In genomic region chr5:117898055-117898806, GRCm38 (mm10) we compare ENCODE assay signal across 11 mouse cellular contexts.
A peak's percentile ranks its signal among the peaks of the same experiment; 100 is the strongest.
DNase-seq lines count a peak whose midpoint lies in the region; ATAC-seq and TF ChIP-seq lines count a peak whose summit lies in the region.
"Had no signal": no experiment of that assay in that cellular context is flagged by ENCODE, and none has a peak within 500 bp of the region (broad histone marks: within the 10 kb centered on the region; RNA-seq: fewer than 3 reads in every experiment).

No protein-coding gene starts in this region.

- no peaks in the 10 kb centered on the region for H3K27me3 ChIP-seq in lung, postnatal 0 days (replicated peaks; ENCODE audit: insufficient read depth, low read length)
- no peaks in the 10 kb centered on the region for H3K27me3 ChIP-seq in embryonic facial prominence, embryonic 11.5 days (ENCODE audit: control insufficient read depth, insufficient read depth, low read length)
- H3K27me3 ChIP-seq in intestine, embryonic 15.5 days (replicated peaks) = no peaks in the 10 kb centered on the region

- H3K9me3 ChIP-seq in lung, postnatal 0 days (ENCODE audit: low read length) = no peaks in the 10 kb centered on the region
- no peaks in the 10 kb centered on the region for H3K9me3 ChIP-seq in embryonic facial prominence, embryonic 11.5 days (replicated peaks; ENCODE audit: control insufficient read depth, low read length)
- H3K9me3 ChIP-seq in intestine, embryonic 15.5 days = no peaks in the 10 kb centered on the region

- WGBS in lung, postnatal 0 days = 11% methylated on average over 8 of the region's 9 CpGs
- WGBS in lung, adult 2 months = 16% methylated on average over 9 of the region's 9 CpGs
- WGBS in embryonic facial prominence, embryonic 11.5 days = 9% methylated on average over 9 of the region's 9 CpGs
- WGBS in intestine, embryonic 15.5 days = 20% methylated on average over 9 of the region's 9 CpGs

- no peaks in the 10 kb centered on the region for H3K36me3 ChIP-seq in lung, postnatal 0 days (ENCODE audit: insufficient read depth, low read length)
- H3K36me3 ChIP-seq in embryonic facial prominence, embryonic 11.5 days (replicated peaks; ENCODE audit: control insufficient read depth, insufficient read depth, low read depth, low read length) = no peaks in the 10 kb centered on the region
- no peaks in the 10 kb centered on the region for H3K36me3 ChIP-seq in intestine, embryonic 15.5 days

- no peak overlapping the region for H3K27ac ChIP-seq in lung, postnatal 0 days (ENCODE audit: low read length)
- no peak overlapping the region for H3K27ac ChIP-seq in embryonic facial prominence, embryonic 11.5 days (replicated peaks; ENCODE audit: low read depth, low read length)
- H3K27ac ChIP-seq in intestine, embryonic 15.5 days = no peak overlapping the region
- H3K27ac ChIP-seq: macrophage had no signal

- H3K4me3 ChIP-seq in lung, postnatal 0 days (ENCODE audit: low read depth, low read length) = no peak overlapping the region
- H3K4me3 ChIP-seq in lung, adult 2 months (replicated peaks; ENCODE audit: extremely low read depth, low read depth, low read length) = no peak overlapping the region
- H3K4me3 ChIP-seq in embryonic facial prominence, embryonic 11.5 days (ENCODE audit: low read depth, low read length) = no peak overlapping the region
- H3K4me3 ChIP-seq in intestine, embryonic 15.5 days (replicated peaks) = no peak overlapping the region

- TF ChIP-seq CTCF in lung, postnatal 0 days (IDR thresholded peaks at IDR 0.05) = no peak
- TF ChIP-seq CTCF in lung, adult 2 months (IDR thresholded peaks at IDR 0.05; ENCODE audit: insufficient read depth, low read length) = no peak

- no peak overlapping the region for H3K4me2 ChIP-seq in lung, postnatal 0 days (replicated peaks; ENCODE audit: low read depth, low read length)
- H3K4me2 ChIP-seq in embryonic facial prominence, embryonic 11.5 days (ENCODE audit: low read depth, low read length) = no peak overlapping the region
- peak overlapping the region; percentile 17 for H3K4me2 ChIP-seq in intestine, embryonic 15.5 days (replicated peaks)

- H3K4me1 ChIP-seq in lung, postnatal 0 days (ENCODE audit: insufficient read depth, low read depth, low read length) = no peaks in the 10 kb centered on the region
- no peaks in the 10 kb centered on the region for H3K4me1 ChIP-seq in lung, adult 2 months (ENCODE audit: control insufficient read depth, insufficient read depth, low read length)
- no peaks in the 10 kb centered on the region; the same call in 1 of the 2 replicates for H3K4me1 ChIP-seq in embryonic facial prominence, embryonic 11.5 days (ENCODE audit: control insufficient read depth, insufficient read depth, low read length)
- 0 out of 2 replicates have a peak, but pooled peaks cover 4% of the 10 kb centered on the region for H3K4me1 ChIP-seq in intestine, embryonic 15.5 days (replicated peaks)

- TF ChIP-seq POLR2A in lung, adult 2 months (IDR thresholded peaks at IDR 0.05; ENCODE audit: borderline replicate concordance, extremely low read depth, low read depth, low read length) = no peak

- no peak overlapping the region for H3K9ac ChIP-seq in lung, postnatal 0 days (replicated peaks; ENCODE audit: low read depth)
- no peak overlapping the region for H3K9ac ChIP-seq in embryonic facial prominence, embryonic 11.5 days (replicated peaks; ENCODE audit: low read length)
- no peak overlapping the region for H3K9ac ChIP-seq in intestine, embryonic 15.5 days

- TF ChIP-seq EP300 in lung, postnatal 0 days (IDR thresholded peaks at IDR 0.05) = no peak

- peak; percentile 40 for ATAC-seq in lung, postnatal 0 days
- no peak for ATAC-seq in embryonic facial prominence, embryonic 11.5 days (replicated peaks; ENCODE audit: insufficient number of reproducible peaks, low FRiP score, low TSS enrichment, low read depth)
- peak; percentile 87 for ATAC-seq in intestine, embryonic 15.5 days

- peak; percentile 11 for DNase-seq in lung, postnatal 0 days (ENCODE audit: low spot score)
- DNase-seq in lung, adult 2 months = no peak
- peak; percentile 51 for DNase-seq in embryonic facial prominence, embryonic 11.5 days (ENCODE audit: low spot score)
- peak; percentile 47 for DNase-seq in retina, embryonic 14.5 days (ENCODE audit: low spot score)
- no peak for DNase-seq in adrenal gland, adult 2 months
- no peak for DNase-seq in spleen, postnatal 10 days (ENCODE audit: low spot score in 2 of 2)
- DNase-seq: gastrocnemius, postnatal 36 days; kidney, adult 9 months; left cerebral cortex, postnatal 4 days had no signal

Comparison
In these comparisons a context has a peak if more than half of its experiments do, and no peak if none do; other contexts are left out.
1. DNase-seq: peak in lung, postnatal 0 days (single experiment), embryonic facial prominence, embryonic 11.5 days (single experiment) and retina, embryonic 14.5 days (single experiment); none in lung, adult 2 months (single experiment), adrenal gland, adult 2 months (single experiment) and spleen, postnatal 10 days (0 of 2).